Mouse (Mus musculus) embryo, embryonic 9.5 days (tissue): ENCODE data around the gene P2ry2.

Source experiments
- DNase-seq: peaks from one replicate; pipeline ENCODE4 v3.0.0-alpha.2; 2017; ENCODE audit errors: extremely low spot score

The P2ry2 gene

DNA sequence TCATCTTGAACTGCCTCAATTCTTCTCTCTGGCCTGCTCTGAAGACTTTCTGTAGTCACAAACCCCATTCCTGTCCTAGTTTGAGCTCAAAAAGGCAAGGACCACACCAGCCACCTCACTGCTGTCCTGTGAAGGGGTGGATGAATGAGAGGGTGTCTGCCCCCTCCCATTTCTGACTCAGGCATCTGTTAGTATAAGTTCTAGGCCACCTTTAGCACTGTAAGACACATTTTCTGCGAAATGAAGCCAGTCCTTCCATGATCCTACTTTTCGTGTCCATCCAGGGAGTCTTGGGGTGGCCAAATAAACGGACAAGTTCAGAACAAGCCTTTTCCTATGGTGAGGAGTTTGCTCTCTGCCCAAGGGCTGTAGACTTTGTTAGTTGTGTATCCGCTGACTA is at the start of gene P2ry2:
P2ry2 (minus strand) TSS at position 326 of the 400 bp plus-strand sequence.
- DNase-seq, result no peak

DNA sequence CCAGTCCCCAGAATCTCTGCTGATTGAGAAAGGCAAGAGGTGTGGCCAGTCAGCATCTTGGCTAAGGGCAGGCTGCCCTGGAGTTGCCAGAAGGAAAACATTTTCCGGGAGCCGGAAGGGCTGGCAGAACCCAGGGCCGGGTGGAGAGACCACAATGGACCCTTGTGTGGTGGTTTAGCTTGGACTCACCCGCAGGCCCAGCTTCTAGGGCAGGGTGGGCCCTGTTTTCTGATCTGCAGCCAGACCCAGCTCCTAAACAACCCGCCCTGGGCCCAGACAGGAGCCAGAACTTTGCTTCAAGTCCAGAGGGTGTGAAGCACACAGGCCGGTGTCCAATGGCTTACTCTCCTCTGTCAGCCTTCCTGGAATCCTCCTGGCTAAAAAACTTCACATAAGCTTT is 49.6 kb upstream of the P2ry2 start:
- no peak for DNase-seq

DNA sequence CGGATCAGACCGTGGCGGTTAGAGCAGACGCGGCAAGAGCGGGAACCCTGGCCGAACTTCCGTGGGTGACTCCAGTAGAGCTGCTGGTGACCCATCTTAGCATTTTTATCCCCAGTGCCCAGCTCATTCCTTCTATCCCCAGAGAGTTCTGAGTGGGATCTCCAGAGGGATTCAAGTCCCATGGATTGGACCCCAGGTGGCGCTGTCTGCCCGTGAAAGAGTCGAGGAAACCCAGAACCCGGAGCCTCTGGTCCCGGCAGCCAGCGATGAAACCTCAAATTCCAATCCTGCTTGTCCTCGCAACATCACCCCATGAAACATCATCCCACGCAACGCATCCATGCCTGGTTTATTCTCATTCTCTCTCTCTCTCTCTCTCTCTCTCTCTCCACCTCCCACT is 48.7 kb upstream of the P2ry2 start:
- DNase-seq, result peak; percentile 80

DNA sequence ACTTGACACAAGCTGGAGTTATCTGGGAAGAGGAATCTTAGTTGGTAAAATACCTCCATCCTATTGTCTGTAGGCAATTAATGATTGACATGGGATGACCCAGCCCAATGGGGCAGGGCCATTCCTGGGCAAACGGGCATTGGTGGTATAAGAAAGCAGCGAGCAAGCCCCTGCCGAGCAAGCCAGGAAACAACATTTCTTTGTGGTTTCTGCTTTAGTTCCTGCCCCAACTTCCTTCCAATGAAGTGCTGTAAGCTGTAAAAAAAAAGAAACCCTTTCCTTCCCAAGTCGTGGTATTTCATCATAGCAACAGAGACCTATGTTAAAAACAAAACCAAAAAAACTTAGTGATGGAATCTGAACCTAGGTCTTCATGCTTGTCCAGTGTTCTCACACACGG is 47.8 kb upstream of the P2ry2 start:
- no peak for DNase-seq

DNA sequence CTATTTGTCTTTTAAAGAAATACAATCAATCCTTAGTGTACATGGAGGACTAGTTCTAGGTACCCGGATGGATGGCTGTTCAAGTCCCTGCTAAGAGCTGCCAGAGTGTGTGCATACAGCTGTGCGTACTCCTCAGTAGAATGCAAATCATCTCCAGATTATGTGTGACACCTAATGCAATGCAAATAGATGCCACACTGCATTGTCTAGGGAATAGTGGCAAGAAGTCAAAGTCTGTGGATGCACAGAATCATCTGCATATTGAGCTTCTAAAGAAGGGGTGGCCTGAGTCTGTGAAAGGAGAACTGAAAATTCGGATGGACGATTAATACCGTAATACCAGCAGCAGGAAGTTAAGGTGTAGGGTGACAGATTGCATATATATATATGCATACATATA is 46.5 kb upstream of the P2ry2 start:
- DNase-seq, result no peak

DNA sequence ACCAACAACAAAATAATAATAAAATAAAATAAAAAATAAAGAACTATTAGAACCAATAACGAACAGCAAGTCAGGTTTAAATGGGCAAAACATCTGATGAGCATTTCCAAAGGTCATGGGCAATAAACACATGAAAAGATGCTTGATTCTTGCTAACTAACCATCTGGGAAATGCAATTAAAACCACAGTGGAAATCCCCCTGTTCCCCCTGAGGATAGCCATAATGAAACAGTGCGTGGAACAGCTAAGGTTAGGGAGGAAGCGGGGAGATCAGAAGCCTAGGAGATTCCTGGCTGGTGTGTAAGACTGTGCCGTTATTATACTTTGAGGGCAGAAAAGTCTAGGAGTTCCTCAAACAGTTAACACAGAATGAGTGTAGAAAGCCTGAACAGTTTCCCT is 44.6 kb upstream of the P2ry2 start:
- no peak for DNase-seq

DNA sequence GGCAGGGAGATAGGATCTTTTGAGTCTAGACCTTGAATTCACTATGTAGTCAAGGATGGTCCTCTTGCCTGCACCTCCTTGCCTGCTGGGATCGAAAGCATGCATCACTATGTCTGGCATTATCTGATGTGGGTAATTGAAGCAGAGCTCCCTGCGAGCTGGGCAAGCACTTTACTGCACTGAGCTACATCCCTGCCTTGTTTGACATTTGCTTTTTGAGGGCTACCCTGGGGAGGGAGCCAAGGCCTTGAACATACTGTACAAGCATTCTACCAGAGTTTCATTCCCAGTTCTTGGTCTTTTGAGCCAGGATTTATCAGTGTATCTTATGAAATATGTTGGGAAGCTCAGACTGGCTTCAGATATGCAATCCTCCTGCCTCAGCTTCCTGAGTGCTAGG is 40.5 kb upstream of the P2ry2 start:
- no peak for DNase-seq

DNA sequence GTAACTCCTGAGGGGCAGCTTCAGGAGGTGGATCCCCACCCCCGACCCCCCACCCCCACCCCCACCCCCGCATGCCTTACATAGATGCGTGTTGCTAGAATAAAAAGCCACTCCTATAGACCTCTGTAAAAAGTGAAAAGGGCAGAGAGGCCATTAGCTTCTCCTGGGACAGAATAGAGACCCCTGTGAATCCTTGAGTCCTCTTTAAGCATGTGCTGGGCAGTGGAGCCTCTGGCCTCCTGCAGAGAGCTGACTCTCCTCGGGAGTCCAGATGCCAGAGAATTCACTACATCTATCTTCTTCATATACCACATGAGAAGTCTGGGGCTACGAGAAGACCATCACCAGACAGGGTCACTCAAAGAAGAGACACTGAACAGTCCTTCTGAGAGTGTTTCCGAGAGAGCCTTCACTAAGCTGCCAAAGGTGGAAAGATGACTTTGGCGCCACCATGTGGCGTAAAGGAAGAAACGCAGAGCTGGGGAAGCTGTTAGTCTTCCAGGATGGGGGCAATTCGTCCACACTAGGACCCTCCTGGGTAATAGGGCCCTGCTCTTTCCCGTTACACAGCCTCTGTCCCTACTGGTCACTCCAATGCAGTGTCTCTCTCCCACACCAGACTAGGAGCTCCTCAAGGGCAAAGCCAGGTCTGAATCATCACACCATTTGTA is 39.0 kb upstream of the P2ry2 start:
- peak; percentile 70 for DNase-seq

DNA sequence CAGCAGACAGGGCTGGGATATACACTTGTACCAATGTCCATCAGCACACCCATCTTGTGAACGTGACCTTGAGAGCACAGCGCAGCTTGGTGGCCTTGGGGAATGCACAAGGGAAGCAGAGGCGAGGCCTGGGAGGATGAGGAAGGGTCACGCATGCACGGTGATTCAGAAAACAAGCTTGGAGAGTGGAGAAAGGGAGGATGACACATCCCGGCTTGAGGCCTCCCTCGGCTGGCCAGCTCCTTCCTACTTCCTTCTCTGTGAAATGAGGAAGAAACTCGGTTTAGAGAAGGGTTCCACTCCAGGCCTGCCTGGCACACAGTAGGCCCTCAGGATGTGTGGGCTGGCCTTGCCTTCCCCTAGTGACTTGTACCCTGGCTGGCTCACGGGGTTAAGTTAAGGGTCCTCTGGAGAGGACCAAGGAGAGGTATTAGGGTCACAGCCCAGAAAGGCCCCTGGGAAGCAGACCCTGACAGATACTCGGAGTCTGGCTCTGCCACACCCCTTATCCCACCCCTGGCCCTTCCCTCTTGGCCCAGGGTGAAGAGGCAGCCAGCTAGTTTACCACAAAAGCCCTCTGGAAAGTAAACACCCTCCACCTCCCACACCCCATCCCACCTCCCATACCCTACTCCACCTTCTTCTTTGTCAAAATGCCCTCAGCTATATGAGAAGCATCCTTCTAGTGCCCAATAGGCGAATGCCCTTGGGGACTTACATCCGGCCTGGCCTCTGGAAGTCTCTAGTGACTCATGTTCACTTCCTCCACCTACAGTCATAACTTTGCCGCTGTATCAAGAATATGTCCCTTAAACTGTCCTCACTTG is 38.3 kb upstream of the P2ry2 start:
- DNase-seq, result no peak

DNA sequence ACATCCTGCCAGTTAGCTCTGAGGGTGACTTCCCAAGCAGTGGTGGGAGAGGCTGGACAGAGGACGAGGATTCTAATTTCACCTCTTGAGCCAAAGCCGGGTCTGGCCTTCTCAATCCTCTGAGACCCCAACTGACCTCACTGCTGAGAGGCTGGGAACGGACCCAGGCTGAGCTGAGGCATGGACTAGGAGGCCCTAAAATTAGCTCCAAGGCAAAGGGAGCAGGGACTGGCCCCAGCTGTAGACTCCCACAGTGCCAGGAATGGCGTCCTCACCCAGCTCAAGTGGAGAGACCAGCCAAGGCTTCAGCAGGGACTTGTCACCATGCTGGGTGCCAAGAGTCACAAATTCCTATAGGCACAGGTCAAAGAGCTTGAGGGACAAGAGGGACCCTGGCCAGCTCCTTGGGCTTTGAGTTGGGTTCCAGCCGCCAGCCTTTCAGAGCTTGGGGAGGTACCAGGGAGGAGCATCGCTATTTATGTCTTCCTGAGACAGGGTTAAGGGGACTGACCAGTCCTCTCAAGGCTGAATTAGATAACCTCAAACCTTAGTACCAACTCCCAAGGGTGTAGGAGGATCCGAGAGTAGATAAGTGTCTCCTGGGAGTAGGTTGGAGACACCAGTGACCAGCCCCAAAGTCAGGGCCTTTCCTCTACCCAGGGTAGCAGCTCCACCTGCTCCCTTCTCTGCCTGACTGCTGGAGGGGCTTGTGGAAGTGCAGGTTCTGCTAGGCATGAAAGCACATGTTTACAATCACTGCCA is 36.8 kb upstream of the P2ry2 start:
- no peak for DNase-seq

DNA sequence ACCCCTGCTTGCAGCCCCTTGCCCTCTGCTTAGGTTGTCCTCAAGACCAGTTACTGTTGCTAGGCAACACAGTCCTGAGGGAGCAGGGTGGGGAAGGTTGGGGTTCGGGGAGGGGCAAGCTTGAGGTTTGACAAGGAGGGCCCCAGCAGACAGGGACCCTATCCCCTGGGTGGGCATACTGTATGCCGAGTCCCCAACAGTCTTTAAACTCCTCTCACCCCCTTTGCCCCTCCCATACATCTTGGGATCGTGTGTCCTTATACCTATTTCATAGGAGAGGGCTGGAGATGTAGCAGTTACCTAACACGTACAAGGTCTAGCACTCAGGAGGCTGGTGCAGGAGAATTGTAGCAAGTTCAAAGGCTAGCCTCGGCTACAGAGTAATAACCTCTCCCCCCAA is 35.6 kb upstream of the P2ry2 start:
- DNase-seq, result no peak

DNA sequence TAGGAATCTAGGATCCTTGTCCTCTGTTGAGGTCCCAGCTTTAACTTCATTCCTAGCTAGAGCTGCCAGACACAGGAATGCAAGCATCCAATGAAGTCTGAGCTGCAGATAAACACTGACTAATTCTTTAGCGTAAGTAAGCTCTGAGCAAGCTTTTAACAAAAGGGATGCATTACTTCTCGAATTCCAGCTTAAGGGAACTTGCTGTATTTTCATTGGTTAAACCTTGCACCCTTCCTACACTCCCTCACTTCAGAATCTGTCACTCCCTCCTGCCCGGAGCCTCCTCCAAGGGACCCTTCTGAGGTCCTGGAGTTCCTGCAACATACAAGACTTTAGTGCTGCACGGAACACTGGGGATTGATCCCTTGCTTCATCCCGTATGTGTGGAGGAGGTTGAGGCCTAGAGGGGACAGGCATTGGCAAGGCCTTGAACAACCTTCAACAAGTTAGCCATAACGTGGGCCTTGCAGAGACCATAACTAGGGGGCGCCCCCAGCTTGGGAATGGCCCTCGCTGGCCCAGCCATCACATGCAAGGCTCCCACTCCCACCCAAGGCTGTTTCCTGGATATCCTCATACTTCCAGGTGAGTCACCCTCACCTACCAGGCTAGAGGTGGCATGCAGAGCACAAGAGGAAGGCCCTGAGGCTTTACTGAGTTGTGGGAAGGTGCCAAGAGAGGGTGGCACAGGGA is 31.3 kb upstream of the P2ry2 start:
- no peak for DNase-seq

DNA sequence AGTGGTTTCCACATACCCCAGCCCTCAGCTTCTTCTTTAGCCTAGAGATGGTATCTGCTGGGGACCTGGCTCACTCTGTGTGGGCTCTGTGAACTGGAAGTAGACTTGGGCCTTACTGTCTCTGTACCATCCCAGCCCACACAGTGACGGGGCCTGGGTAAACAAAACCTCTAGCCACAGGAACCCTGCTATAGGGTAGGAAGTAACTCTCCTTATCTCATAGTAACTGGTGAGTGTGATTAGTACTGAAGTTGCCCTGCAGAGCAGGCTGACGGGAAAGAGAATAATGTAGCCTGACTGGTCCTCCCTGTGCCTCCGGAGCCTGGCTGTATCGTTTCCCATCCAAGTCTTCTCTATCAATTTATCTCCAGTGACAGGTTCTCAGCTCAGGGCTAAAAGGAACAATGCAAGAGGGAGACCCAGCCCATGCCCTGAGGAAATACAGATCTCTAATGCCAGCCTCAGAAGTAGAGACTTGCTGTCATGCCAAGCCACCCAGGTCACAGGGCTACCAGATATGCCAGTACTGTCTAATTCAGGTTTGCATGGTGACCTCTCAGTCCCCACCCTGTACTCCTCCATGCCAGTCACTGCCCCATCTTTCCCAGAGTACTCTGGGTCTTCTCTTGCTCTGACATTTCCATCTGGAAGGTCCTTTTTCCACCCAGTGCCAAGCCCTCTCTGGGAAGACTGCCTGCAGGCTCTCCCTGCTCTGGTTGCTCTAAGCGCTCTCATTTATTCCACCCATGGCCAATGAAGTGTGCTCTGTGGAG is 29.5 kb upstream of the P2ry2 start:
- DNase-seq, result no peak

DNA sequence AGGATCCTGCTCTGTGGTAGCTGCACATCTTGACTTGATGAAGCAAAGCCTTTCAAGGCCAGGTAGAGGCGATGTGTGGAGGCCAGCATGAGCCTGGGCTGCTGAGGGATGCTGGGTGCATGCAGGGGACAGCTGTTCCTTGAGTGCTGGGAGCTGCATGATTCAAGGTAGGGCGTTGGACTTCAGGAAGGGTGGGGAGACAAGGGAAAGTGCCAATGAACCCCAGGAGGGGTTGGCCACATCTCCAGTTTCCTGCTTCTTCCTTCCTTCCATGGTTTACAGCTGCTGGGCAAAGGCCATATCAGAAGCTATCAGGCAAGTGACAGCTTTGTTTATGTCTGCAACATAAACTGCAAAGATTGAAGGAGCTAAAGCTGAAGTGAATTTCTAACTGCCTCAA is 28.9 kb upstream of the P2ry2 start:
- DNase-seq, result no peak

DNA sequence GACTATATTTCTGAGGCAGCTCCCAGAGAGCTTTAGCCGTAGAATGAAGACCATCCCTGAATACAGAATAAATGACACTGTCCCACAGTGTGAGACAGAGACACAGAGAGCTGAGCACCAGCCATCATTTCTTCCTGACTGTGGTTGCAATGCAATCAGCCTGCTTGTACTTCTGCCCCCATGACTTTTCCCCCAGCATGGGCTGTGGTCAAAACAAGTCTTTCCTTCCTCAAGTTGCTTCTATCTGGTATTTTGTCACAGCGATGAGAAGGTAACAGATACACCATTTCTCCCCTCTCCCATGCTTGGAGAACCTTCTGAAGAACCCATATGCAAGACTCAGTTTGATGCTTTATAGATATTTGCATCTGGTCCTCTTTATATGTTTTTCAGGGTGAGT is 20.7 kb upstream of the P2ry2 start:
- no peak for DNase-seq

DNA sequence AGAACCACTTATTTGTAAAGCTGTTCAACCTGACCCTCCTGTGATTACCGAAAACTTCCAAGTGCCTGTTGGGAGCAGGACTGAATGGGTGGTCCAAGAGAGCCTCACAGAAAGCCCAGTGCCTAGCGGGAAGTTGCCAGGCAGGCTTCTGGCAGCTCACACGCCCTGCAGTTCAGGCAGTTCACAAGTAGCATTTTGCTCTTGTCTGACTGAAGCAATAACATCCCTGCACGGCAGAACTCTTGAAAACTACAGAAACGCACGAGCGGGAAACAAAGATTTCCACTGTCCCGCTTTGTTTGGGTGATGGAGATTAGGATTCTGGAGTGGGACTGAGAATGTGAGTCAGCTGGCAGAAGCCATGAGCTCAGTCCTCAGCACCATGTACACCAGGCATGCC is 18.6 kb upstream of the P2ry2 start:
- DNase-seq, result no peak

DNA sequence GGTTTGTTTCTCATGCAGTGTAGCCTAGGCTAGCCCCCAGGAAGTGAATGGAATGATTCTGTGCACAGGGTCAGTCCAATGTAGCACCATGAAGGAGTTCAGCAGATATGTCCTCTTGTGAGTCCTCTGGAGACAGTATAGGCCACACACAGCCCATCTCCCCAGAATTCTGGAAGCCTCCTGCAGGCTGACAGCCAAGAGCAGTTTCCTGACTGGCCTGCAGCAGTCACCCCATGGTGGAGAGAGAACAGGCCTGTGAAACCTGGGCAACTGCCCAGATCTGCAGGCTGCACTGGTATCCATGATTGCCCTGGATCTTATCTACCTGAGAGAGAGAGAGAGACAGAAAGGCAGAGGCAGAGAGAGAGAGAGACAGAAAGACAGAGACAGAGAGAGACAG is 18.1 kb upstream of the P2ry2 start:
- DNase-seq, result no peak

DNA sequence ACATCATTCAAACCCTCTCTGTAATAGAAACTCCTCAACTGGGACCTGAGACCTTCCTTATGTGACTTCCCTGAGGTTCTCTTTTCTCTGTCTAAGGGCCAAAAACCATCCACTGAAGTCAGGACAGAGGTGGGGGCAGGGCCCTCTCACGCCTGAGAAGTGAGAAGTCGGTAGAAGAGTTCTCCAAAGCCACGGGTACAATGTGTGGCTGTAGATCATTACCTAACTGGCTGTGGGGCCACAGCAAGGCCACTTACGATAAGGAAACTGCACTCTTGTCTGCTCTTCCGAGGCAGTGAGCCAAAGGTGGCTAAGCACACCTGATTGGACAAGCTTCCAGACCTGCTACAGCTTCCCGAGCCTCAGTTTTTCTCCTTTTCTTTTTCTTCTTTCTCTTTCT is 16.8 kb upstream of the P2ry2 start:
- no peak for DNase-seq

DNA sequence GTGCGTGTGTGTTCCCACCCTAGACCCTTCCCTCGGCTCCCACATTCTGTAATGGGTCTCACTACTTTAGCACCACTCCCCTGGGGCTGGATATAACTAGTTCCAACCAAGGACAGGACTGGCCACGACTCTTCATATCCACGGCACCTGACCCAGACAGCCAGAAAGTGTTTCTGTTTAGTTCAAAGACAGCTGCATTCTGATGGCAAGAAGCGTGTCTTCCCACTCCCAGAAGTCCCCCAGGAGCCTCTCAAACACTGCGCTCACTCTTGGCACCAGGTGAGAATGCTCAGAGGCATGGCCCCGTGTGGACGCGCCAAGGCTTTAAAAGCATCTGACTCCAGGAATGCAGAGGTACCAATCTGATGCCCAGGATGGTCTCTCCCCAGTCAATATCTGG is 16.3 kb upstream of the P2ry2 start:
- DNase-seq, result no peak

DNA sequence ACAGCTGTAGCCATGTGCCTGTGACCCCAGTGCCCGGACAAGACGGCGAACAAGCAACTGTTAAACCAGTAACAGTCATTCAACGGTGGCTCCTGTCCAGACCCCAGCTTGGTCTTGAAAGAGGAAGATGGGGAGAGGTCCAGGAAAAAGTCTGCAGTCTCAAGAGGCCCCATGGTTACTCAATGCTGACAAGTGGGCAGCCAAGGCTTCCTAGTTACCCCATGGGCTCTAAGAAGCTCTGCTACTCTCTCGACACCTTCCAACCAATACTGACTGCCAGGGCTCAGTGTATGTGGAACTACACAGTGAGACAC is 15.7 kb upstream of the P2ry2 start:
- no peak for DNase-seq

DNA sequence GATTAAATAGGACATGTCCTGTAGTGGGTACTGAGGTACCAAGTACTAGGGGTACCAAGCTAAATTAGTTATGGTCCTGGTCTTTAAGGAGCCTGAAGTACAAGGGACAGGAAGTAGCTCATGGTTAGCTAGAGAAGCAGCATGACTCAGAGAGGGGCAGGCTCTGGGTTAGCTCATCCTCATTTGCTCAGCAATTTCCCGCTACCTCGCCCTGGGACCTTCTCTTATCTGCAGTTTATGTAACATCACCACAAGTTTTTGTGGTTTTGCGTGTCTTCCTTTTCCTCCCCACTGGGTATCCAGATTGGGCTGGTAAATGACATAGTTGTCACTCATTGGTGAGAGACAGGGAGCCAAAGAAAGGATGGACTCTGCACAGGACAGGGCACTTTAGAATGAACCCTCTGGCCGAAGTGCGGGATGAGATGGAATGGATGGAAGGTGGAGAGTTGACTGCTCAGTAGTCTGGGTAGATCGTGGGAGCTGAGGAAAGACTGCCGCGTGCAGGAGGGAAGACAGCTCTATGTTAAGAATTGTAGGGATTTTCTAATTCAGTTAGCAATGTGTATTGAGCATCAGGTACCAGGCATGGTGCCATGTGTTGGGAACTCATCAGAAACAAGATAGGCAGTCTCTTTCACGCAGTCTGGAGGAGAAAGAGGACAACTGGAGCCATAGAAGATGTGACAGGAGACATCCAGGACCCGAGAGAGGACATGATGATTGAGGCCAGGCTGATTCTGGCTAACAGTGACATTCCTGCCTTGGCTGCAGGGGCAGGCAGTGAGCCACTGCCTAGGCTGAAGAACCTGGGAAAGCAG is 15.2 kb upstream of the P2ry2 start:
- DNase-seq, result no peak
